Mouse (Mus musculus): ENCODE data around the gene Gm44503.

The Gm44503 gene

GRCm38 (mm10) chr9:72975242-72975641 lies 16.6 kb downstream of the Gm44503 start:
- no peak for DNase-seq

GRCm38 (mm10) chr9:72983066-72983465 lies 24.4 kb downstream of the Gm44503 start:
- DNase-seq, result no peak

GRCm38 (mm10) chr9:72985250-72986220 lies 26.9 kb downstream of the Gm44503 start, which contains the start of the genes Ccpg1os and Ccpg1:
Ccpg1os (minus strand) TSS chr9:72985382.
Ccpg1 (plus strand) TSS chr9:72985429.
- peak; percentile 98 for DNase-seq

- no peak for DNase-seq
These were observed 29.1 kb downstream of the Gm44503 start for GRCm38 (mm10) chr9:72987703-72988102.

GRCm38 (mm10) chr9:72988706-72989105 lies 30.1 kb downstream of the Gm44503 start:
- DNase-seq, result no peak

GRCm38 (mm10) chr9:72991420-72991819 lies 32.8 kb downstream of the Gm44503 start:
- no peak for DNase-seq

- DNase-seq, result no peak
These were observed 33.9 kb downstream of the Gm44503 start for GRCm38 (mm10) chr9:72992576-72992975.

- no peak for DNase-seq
These were observed 37.5 kb downstream of the Gm44503 start for GRCm38 (mm10) chr9:72996167-72996566.

GRCm38 (mm10) chr9:72996806-72997205 lies 38.2 kb downstream of the Gm44503 start:
- no peak for DNase-seq

- DNase-seq, result no peak
These were observed 41.8 kb downstream of the Gm44503 start for GRCm38 (mm10) chr9:73000487-73000886.

- DNase-seq, result no peak
These were observed 42.8 kb downstream of the Gm44503 start for GRCm38 (mm10) chr9:73001314-73002011.

GRCm38 (mm10) chr9:73002177-73002576 lies 43.5 kb downstream of the Gm44503 start:
- DNase-seq, result no peak

GRCm38 (mm10) chr9:73004076-73004475 lies 45.4 kb downstream of the Gm44503 start:
- no peak for DNase-seq

GRCm38 (mm10) chr9:73005106-73005505 lies 46.5 kb downstream of the Gm44503 start:
- DNase-seq, result no peak

- DNase-seq, result no peak
These were observed 47.5 kb downstream of the Gm44503 start for GRCm38 (mm10) chr9:73006175-73006574.

- DNase-seq, result no peak
These were observed 49.7 kb downstream of the Gm44503 start for GRCm38 (mm10) chr9:73008384-73008783.

- DNase-seq, result no peak
These were observed 54.0 kb downstream of the Gm44503 start for GRCm38 (mm10) chr9:73012629-73013028.

GRCm38 (mm10) chr9:73014724-73015123 lies 56.1 kb downstream of the Gm44503 start:
- no peak for DNase-seq

- peak; percentile 70 for DNase-seq
These were observed 61.2 kb downstream of the Gm44503 start for GRCm38 (mm10) chr9:73019841-73020240.

GRCm38 (mm10) chr9:73020566-73021097 lies 62.0 kb downstream of the Gm44503 start:
- no peak for DNase-seq

GRCm38 (mm10) chr9:73025818-73026636 lies 67.4 kb downstream of the Gm44503 start:
- DNase-seq, result no peak

- DNase-seq, result no peak
These were observed 71.8 kb downstream of the Gm44503 start for GRCm38 (mm10) chr9:73030443-73030842.

- DNase-seq, result peak; percentile 81
These were observed 72.8 kb downstream of the Gm44503 start for GRCm38 (mm10) chr9:73031421-73031820.
